Mouse (Mus musculus) lung, embryonic 14.5 days (tissue): Measurements from ENCODE around the gene Tc2n. TPM values are rescaled to one million over a fixed set of nuclear protein-coding genes. Genes with fewer than 3 reads are reported as not detected.

ENCODE experiments used
- ATAC-seq: fragments of 200-750 bp; cut with Nextera tagmentation; 2 replicates; pipeline ENCODE4 v1.8.0; 2017; ENCODE audit warnings: mild to moderate bottlenecking, moderate TSS enrichment, moderate library complexity; ENCODE audit not compliant: insufficient read depth
- DNase-seq: peaks from one replicate; pipeline ENCODE4 v3.0.0-alpha.2; 2015
- H3K27ac ChIP-seq: fragments of 300-500 bp; sonication (generic); 2 replicates; pipeline ENCODE4 v1.5.1; 2014; ENCODE audit warnings: low read depth, mild to moderate bottlenecking, moderate library complexity
- H3K27me3 ChIP-seq: fragments of 300-500 bp; sonication (generic); 2 replicates; pipeline ENCODE4 v1.6.1; 2014; ENCODE audit warnings: low read length, control low read depth; ENCODE audit not compliant: insufficient read depth
- H3K36me3 ChIP-seq: fragments of 300-500 bp; sonication (generic); 2 replicates; pipeline ENCODE4 v1.6.1; 2014; ENCODE audit warnings: control low read depth; ENCODE audit not compliant: insufficient read depth
- H3K4me1 ChIP-seq: fragments of 300-500 bp; sonication (generic); 2 replicates; pipeline ENCODE4 v1.6.1; 2014; ENCODE audit warnings: antibody characterized with exemption, control low read depth; ENCODE audit not compliant: insufficient read depth
- H3K4me2 ChIP-seq: fragments of 300-500 bp; sonication (generic); 2 replicates; pipeline ENCODE4 v1.6.1; 2014; ENCODE audit warnings: mild to moderate bottlenecking
- H3K4me3 ChIP-seq: fragments of 300-500 bp; sonication (generic); 2 replicates; pipeline ENCODE4 v1.5.1; 2014; ENCODE audit warnings: low read depth, low read length
- H3K9ac ChIP-seq: fragments of 300-500 bp; sonication (generic); 2 replicates; pipeline ENCODE4 v1.6.1; 2014
- H3K9me3 ChIP-seq: fragments of 300-500 bp; sonication (generic); 2 replicates; pipeline ENCODE4 v1.6.1; 2016; ENCODE audit warnings: low read depth, low read length, control low read depth
- CTCF ChIP-seq: IDR thresholded peaks from 2 replicates; pipeline ENCODE4 v1.5.1; 2016; ENCODE audit warnings: antibody characterized with exemption, low read depth
- WGBS: fragments of 180-500 bp; shearing (Covaris S2); extraction: QIAGEN DNeasy Blood & Tissue Kit; methylation state at CpG from one replicate; pipeline ENCODE4 v1.1.7; 2014; 5-methylcytosine and 5-hydroxymethylcytosine counted together
- polyA plus RNA-seq: library from polyadenylated mRNA; unstranded; fragments of >200 nt; fragmentation: Nextera tagmentation; extraction: Ambion mirVana; gene quantifications from 2 replicates; pipeline ENCODE4 v1.2.1, GENCODE M21; 2014

Tc2n gene
- polyA plus RNA-seq = 2.4 and 3.6 TPM in 2 replicates

DNA sequence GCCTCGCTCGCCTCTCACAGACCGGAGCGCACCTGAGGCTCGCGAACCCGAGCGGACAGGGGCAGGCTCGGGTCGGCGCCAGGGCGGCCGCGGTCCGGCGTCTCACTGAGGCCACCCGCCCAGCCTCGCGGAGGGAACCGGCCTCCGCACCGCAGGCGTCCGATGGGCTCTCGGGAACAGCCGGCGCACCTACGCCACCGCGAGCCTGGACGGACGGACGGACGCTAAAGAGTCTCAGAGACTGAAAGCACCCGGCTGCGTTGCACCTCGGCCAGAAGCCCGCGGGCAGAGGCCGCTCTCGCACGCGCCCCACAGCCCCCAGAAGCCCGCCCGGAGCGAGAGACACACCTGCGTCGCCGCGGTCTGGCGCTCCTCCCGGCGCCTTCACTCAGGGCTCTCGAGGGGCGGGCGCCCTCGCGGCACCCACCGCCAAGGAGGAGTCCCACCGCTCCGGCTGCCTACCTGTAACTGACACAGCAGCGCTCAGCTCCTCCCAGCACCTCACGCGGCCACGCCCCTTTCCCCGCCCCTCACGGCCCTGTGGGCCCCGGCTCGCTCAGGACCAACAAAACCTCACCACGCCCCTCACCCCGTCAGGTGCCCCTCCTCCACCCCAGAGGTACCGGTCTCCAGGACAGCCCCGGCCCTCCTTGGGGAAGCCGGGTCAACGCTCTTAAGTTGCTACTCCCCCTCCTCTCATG is at the start of gene Tc2n:
Gene Tc2n, minus strand, starts transcription at position 470 of the 701 bp plus-strand sequence.
- H3K4me3 ChIP-seq = peak within 1 kb of the TSS; percentile 61
- peak within 1 kb of the TSS; percentile 52 for H3K9ac ChIP-seq
- peak; percentile 98 for ATAC-seq
- no peak for TF ChIP-seq CTCF
- H3K4me2 ChIP-seq = peak within 1 kb of the TSS; percentile 83
- H3K36me3 ChIP-seq = no peaks in the 10 kb centered on the region
- H3K9me3 ChIP-seq = no peaks in the 10 kb centered on the region
- H3K4me1 ChIP-seq = no peaks in the 10 kb centered on the region
- under 1% methylated on average over 56 of the region's 75 CpGs for WGBS
- H3K27me3 ChIP-seq = peaks cover 9% of the 10 kb centered on the region
- DNase-seq = peak; percentile 86
- H3K27ac ChIP-seq = peak within 1 kb of the TSS; percentile 87

DNA sequence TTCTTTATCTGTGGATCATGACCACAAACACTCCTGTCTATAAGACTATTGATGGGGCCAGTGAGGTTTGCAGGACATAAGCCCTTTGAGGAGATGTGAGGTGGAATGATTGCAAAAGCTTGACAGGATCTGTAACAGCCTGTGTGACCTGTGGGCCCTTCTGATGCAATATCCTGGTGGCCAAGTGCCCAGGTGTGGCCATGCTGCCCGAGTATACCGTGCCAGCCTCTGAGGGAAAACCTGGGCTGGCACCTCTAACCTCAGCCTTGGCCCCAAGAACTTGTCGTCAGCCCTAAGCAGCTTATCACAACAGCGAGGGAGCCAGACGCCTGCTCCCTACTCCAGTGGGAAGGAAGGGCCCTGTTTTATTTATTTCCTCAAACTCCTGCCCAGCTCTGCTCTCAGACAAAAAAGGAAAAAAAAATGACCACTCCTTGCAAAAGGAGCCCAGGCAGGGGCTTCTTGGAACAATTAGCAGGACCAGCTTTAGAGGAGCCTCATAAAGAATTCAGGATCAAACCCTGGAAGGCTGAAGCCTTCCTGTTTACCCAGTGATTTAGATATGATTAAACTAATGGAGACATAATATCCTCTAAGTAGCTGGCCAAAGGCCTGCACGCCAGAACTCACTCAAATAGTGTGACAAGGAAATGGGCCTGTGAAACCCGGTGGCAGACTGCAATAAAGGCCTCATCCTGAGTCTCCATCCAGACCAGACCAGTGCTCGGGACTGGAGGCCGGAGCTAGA is 49.2 kb upstream of the Tc2n start:
- TF ChIP-seq CTCF = no peak
- 40% methylated on average over 9 of the region's 9 CpGs for WGBS
- H3K4me3 ChIP-seq = no peak overlapping the region
- no peak overlapping the region for H3K4me2 ChIP-seq
- no peaks in the 10 kb centered on the region for H3K9me3 ChIP-seq
- peaks cover 11% of the 10 kb centered on the region; the same call in 1 of the 2 replicates for H3K4me1 ChIP-seq
- no peak overlapping the region for H3K9ac ChIP-seq
- peak; percentile 34 for DNase-seq
- H3K36me3 ChIP-seq = no peaks in the 10 kb centered on the region
- peak overlapping the region; percentile 77 for H3K27ac ChIP-seq
- H3K27me3 ChIP-seq = no peaks in the 10 kb centered on the region
- ATAC-seq = peak; percentile 26; the same call in 1 of the 2 replicates

DNA sequence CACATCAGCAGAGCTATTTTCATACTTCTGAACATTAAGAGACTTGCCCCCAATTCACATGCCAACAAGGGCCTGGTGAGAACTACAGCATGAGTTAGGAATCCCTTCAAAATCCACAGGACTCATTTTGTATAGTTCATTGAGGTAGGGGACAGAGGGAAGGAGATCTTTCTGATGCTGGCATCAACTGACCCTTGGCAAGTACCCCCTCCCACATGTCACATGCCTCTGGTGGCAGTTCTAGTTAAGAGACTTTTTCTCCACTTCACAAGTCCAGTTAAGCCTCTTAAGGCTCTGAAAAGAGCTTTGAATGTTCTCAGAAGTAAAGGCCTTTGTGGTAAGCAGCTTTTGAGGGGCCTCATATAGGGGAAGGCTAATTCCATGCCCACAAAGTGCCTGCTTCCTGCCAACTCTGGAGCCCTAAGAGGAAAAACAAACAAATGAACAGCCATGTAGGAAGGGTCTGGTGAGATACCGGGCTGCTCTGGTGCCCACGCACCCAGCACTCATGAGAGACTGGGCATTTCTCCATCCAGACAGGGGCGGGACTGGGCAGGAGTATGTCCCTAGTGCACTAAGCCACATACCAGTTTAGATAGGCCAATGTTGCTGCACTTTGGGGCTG is 48.0 kb upstream of the Tc2n start:
- peaks cover 11% of the 10 kb centered on the region; the same call in 1 of the 2 replicates for H3K4me1 ChIP-seq
- H3K9me3 ChIP-seq = no peaks in the 10 kb centered on the region
- H3K27ac ChIP-seq = peak overlapping the region; percentile 77
- TF ChIP-seq CTCF = no peak
- no peaks in the 10 kb centered on the region for H3K27me3 ChIP-seq
- no peak overlapping the region for H3K4me2 ChIP-seq
- WGBS = 51% methylated on average over 3 of the region's 3 CpGs
- H3K9ac ChIP-seq = no peak overlapping the region
- no peaks in the 10 kb centered on the region for H3K36me3 ChIP-seq
- no peak overlapping the region for H3K4me3 ChIP-seq
- ATAC-seq (peak; percentile 75; the same call in 1 of the 2 replicates), DNase-seq (peak; percentile 35)

DNA sequence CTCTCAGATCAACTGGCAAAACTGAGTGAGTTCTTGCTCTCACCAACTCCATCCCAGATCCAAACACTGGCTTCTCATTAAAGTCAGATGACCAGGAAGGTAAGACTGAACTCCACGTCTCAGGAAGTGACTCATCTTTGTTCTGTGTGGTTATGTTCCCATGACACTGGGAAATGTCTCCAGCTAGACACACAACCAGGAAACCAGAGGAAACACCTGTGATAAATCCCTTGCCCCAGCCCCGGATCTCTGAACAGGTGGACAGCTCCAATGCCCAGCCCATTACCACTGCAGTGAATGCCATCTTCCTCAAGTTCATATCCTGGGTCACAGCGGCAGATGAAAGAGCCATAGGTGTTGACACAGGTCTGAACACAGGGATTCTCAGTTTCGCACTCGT is 46.5 kb upstream of the Tc2n start:
- WGBS = 72% methylated on average over 5 of the region's 5 CpGs
- TF ChIP-seq CTCF = no peak
- DNase-seq (peak; percentile 13), ATAC-seq (no peak)
- Histone ChIP-seq H3K36me3 (no peaks in the 10 kb centered on the region), H3K9me3 (no peaks in the 10 kb centered on the region), H3K27ac (no peak overlapping the region), H3K27me3 (no peaks in the 10 kb centered on the region), H3K9ac (no peak overlapping the region), H3K4me1 (peaks cover 11% of the 10 kb centered on the region; the same call in 1 of the 2 replicates), H3K4me2 (no peak overlapping the region), H3K4me3 (no peak overlapping the region)

DNA sequence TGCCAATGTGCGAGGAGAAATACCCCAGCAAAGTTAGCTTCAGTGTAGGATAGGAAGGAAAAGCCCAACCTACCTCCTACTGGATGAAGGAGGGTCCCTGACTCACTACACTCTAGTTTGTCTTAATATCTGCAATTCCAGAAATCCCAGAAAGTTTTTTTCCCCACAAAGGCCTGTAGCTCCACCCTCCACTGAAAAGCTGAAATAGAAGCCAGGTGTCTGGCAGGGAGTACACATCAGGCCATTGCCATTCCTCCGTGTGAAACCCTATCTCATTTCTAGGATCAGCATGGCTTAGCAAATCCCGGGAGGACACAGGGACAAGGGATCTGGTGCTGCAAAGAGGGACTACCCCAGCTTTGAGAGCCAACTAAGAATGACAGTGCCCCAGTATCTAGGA is 44.7 kb upstream of the Tc2n start:
- H3K9ac ChIP-seq = no peak overlapping the region
- peaks cover 17% of the 10 kb centered on the region; the same call in 1 of the 2 replicates for H3K4me1 ChIP-seq
- H3K27me3 ChIP-seq = no peaks in the 10 kb centered on the region
- no peak overlapping the region for H3K4me3 ChIP-seq
- H3K27ac ChIP-seq = no peak overlapping the region
- no peak for DNase-seq
- TF ChIP-seq CTCF = no peak
- no peak for ATAC-seq
- H3K36me3 ChIP-seq = no peaks in the 10 kb centered on the region
- no peaks in the 10 kb centered on the region for H3K9me3 ChIP-seq
- no peak overlapping the region for H3K4me2 ChIP-seq
- 58% methylated on average over 3 of the region's 3 CpGs for WGBS

DNA sequence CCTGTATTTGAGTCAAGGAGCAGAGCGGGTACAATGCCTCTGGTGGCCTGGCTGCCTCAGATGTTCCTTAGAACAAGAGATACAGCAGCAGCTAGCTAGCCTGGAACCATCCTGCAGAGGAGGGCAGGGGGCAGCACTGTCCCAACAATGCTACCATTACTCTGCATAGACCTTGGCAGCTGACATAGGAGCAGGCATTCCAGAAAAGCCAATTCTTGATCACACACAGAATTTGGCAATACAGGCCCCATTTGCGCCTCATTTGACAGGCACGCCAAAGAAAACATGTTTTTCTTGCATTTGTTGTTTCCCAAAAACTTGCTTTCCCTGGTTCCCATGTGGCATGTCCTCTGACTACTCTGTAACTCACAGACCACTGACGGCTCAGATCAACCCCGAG is 43.7 kb upstream of the Tc2n start:
- Histone ChIP-seq H3K9ac (no peak overlapping the region), H3K27me3 (no peaks in the 10 kb centered on the region), H3K27ac (no peak overlapping the region), H3K36me3 (no peaks in the 10 kb centered on the region), H3K9me3 (no peaks in the 10 kb centered on the region), H3K4me3 (no peak overlapping the region), H3K4me1 (peaks cover 13% of the 10 kb centered on the region; the same call in 1 of the 2 replicates), H3K4me2 (no peak overlapping the region)
- 0 out of 2 replicates have a peak, but pooled peaks have one; percentile 10 for TF ChIP-seq CTCF
- ATAC-seq = no peak
- WGBS = 85% methylated on average over 5 of the region's 5 CpGs
- no peak for DNase-seq
